Mouse (Mus musculus): ENCODE results near the gene R3hdm1. TPM values are rescaled to one million over a fixed set of nuclear protein-coding genes. Genes with fewer than 3 reads are reported as not detected.

Gene R3hdm1
- total and polyA plus RNA-seq, 3 experiments = 17.8 to 75.7 (median 33.9) TPM

- H3K36me3 ChIP-seq (replicated peaks in 1 of 2; ENCODE audit: control insufficient read depth in 1 of 2, insufficient read depth in 1 of 2, low read length in 1 of 2) = peaks cover 6 to 26% of the 10 kb centered on the region in 2 experiments
- H3K9ac ChIP-seq (ENCODE audit: insufficient read depth, low read depth) = no peak overlapping the region
- no peaks in the 10 kb centered on the region for H3K9me3 ChIP-seq (replicated peaks; ENCODE audit: low read length)
- H3K27me3 ChIP-seq (replicated peaks) = no peaks in the 10 kb centered on the region
- peaks cover 0 to 19% of the 10 kb centered on the region in 2 experiments; a peak in 2 of 4 replicates for H3K4me1 ChIP-seq (ENCODE audit: control insufficient read depth in 1 of 2, insufficient read depth in 2 of 2)
- no peak overlapping the region for H3K4me2 ChIP-seq (ENCODE audit: insufficient read depth, low read depth, poor library complexity, severe bottlenecking)
- H3K4me3 ChIP-seq (replicated peaks in 1 of 3; ENCODE audit: low read depth in 2 of 3, low read length in 2 of 3, poor library complexity in 1 of 3) = no peak overlapping the region
- dilution Hi-C loops (cut with MboI; ENCODE audit: extremely low pct_ligation_motif_present, extremely low pct_unique_long_range_greater_than_20kb, low sequenced_read_pairs) = no loop called here
- in situ Hi-C loops (cut with MboI; ENCODE audit: low pct_ligation_motif_present, low pct_unique_long_range_greater_than_20kb, low sequenced_read_pairs) = no loop called here
- DNase-seq (ENCODE audit: extremely low read depth) = no peak
- TF ChIP-seq POLR2A (IDR thresholded peaks at IDR 0.05; ENCODE audit: low read depth, low read length) (no peak), ELF1 (IDR thresholded peaks at IDR 0.05; ENCODE audit: low read depth, low read length) (no peak), ZNF384 (IDR thresholded peaks at IDR 0.05; ENCODE audit: low read depth, low read length) (no peak), TCF12 (IDR thresholded peaks at IDR 0.05; ENCODE audit: low read depth, low read length) (no peak), GABPA (IDR thresholded peaks at IDR 0.05; ENCODE audit: insufficient replicate concordance, low read depth, low read length) (no peak), BHLHE40 (IDR thresholded peaks at IDR 0.05; ENCODE audit: low read depth, low read length) (no peak), POLR2AphosphoS2 (IDR thresholded peaks at IDR 0.05; ENCODE audit: low read depth, low read length) (no peak), SIN3A (IDR thresholded peaks at IDR 0.05; ENCODE audit: low read length) (no peak), ETS1 (conservative IDR thresholded peaks at IDR 0.05; ENCODE audit: low read depth, low read length) (no peak)
- no peaks in the 10 kb centered on the region for H3K79me2 ChIP-seq (replicated peaks; ENCODE audit: control insufficient read depth, extremely low read depth, insufficient read depth, poor library complexity, severe bottlenecking)
- no peak overlapping the region for H3K27ac ChIP-seq (ENCODE audit: insufficient read depth, low read depth)
These were observed 24.5 kb upstream of the R3hdm1 start for GRCm38 (mm10) chr1:128078646-128079045.

- Histone ChIP-seq H3K79me2 (replicated peaks; ENCODE audit: control insufficient read depth, extremely low read depth, insufficient read depth, poor library complexity, severe bottlenecking) (no peaks in the 10 kb centered on the region), H3K27me3 (replicated peaks) (no peaks in the 10 kb centered on the region), H3K27ac (ENCODE audit: insufficient read depth, low read depth) (no peak overlapping the region), H3K4me1 (ENCODE audit: control insufficient read depth in 1 of 2, insufficient read depth in 2 of 2) (peaks cover 0 to 23% of the 10 kb centered on the region in 2 experiments; a peak in 2 of 4 replicates), H3K4me2 (ENCODE audit: insufficient read depth, low read depth, poor library complexity, severe bottlenecking) (no peak overlapping the region), H3K36me3 (replicated peaks in 1 of 2; ENCODE audit: control insufficient read depth in 1 of 2, insufficient read depth in 1 of 2, low read length in 1 of 2) (peaks cover 3 to 28% of the 10 kb centered on the region in 2 experiments), H3K4me3 (replicated peaks in 1 of 3; ENCODE audit: low read depth in 2 of 3, low read length in 2 of 3, poor library complexity in 1 of 3) (no peak overlapping the region), H3K9ac (ENCODE audit: insufficient read depth, low read depth) (no peak overlapping the region), H3K9me3 (replicated peaks; ENCODE audit: low read length) (no peaks in the 10 kb centered on the region)
- DNase-seq (ENCODE audit: extremely low read depth) = no peak
- dilution Hi-C loops (cut with MboI; ENCODE audit: extremely low pct_ligation_motif_present, extremely low pct_unique_long_range_greater_than_20kb, low sequenced_read_pairs) (no loop called here), in situ Hi-C loops (cut with MboI; ENCODE audit: low pct_ligation_motif_present, low pct_unique_long_range_greater_than_20kb, low sequenced_read_pairs) (no loop called here)
- TF ChIP-seq IRF4 (IDR thresholded peaks at IDR 0.05; ENCODE audit: low read depth, low read length) (no peak), JUND (conservative IDR thresholded peaks at IDR 0.05; ENCODE audit: low read depth, low read length) (no peak), MYC (IDR thresholded peaks at IDR 0.05; ENCODE audit: low read depth, low read length) (no peak), SMC3 (IDR thresholded peaks at IDR 0.05; ENCODE audit: low read depth, low read length) (no peak), NELFE (IDR thresholded peaks at IDR 0.05; ENCODE audit: low read depth, low read length) (no peak), CHD2 (IDR thresholded peaks at IDR 0.05; ENCODE audit: low read length) (no peak), GABPA (IDR thresholded peaks at IDR 0.05; ENCODE audit: insufficient replicate concordance, low read depth, low read length) (no peak), NRF1 (IDR thresholded peaks at IDR 0.05; ENCODE audit: low read depth, low read length) (no peak), EP300 (IDR thresholded peaks at IDR 0.05; ENCODE audit: low read length) (no peak), UBTF (IDR thresholded peaks at IDR 0.05; ENCODE audit: low read depth, low read length) (no peak), CHD1 (IDR thresholded peaks at IDR 0.05; ENCODE audit: low read depth, low read length) (no peak), TCF12 (IDR thresholded peaks at IDR 0.05; ENCODE audit: low read depth, low read length) (no peak), MEF2A (IDR thresholded peaks at IDR 0.05; ENCODE audit: borderline replicate concordance, low read depth, low read length) (no peak), USF1 (IDR thresholded peaks at IDR 0.05; ENCODE audit: low read depth, low read length) (no peak), POLR2A (IDR thresholded peaks at IDR 0.05; ENCODE audit: low read depth, low read length) (no peak), ELF1 (IDR thresholded peaks at IDR 0.05; ENCODE audit: low read depth, low read length) (no peak)
These were observed 22.0 kb upstream of the R3hdm1 start for GRCm38 (mm10) chr1:128080936-128081696.
